Mouse (Mus musculus) T-helper 17 cell (primary cell): Measurements from ENCODE around the gene Prdm11.

Experiments
- in situ Hi-C, 2 experiments: fragments of 300-600 bp; cut with MboI, MseI; formaldehyde crosslinking; loops; 1 replicate in 1 of 2; 2 replicates in 1 of 2; pipeline ENCODE4 v1.15.1; 2025; ENCODE audit warnings: high pct_unique_total_duplicates in 2 of 2

Prdm11 gene

DNA sequence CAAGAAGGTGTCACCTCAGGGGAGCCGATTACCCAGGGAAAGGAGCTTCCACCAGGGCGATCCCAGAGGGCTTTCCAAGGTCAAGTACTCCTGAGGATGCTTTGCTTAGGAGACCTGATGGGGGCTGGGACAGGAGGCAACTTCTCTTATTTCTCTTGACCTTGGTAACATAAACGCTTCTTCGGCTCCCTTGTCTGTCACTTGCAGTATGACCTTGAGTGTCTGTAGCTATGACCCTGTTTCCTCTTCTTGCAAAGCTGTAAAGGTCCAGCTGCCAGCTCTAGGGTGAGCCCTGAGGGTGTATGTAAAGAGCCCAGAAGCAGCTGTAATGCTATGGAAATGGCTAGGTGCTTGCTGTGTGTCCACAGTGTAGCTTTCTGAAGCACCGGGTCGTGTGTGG is 1.1 kb upstream of the Prdm11 start:
- in situ Hi-C loops, result loop anchor here in 1 of 2 experiments (10.0 kb wide), 1 partner anchor 142 kb away; no protein-coding TSS in a partner anchor

DNA sequence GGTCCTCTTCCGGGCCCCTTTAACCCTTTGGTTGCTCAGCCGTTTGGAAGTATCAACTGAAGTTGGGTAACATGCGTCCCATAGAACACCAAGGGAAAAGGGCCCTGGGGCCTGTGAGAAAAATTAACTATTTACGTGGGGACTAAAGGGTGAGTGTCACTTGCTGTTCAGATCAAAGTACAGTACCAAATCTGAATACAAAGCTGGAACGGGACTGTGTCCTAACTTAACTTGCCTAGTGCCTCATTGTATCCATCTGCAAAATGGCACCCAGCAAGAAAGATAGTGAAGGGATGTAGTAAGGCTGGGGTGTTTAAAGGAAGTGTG is 505 bp upstream of the Prdm11 start:
- in situ Hi-C loops, result loop anchor here in 1 of 2 experiments (10.0 kb wide), 1 partner anchor 142 kb away; no protein-coding TSS in a partner anchor

DNA sequence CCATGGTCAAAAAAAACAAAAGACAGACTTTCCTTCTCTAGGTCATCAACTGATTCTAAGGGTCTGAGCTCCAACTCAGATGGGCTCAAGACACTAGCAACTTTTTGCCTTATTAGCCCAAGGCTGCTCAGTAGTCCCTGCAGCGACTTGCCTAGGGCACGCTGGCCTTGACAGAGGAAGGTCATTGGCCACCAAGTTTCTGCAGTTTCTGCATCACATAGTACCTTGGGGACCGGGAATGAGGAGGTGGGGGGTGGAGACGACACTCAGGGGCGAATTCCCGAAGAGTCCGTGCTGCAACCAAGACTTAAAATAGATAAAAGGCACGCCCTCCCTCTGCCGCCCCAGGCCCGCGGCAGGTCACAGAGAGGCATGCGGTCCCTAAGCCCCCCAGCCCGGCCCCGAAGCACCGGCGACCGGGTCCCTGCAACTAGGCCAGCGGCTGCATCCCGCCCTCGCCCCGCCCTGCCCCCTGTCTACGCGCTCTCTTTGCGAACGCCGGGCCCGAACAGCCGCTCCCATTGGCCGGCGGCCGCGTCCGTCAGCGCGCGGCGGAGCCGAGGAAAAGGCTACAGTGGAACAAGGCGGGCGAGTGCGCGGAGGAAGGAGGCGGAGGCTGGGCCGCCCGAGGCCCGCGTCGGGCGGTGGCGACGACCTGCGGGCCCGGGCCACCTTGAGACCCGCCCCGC is 694 bp downstream of the Prdm11 start:
- in situ Hi-C loops, result loop anchor here in 1 of 2 experiments (10.0 kb wide), 1 partner anchor 140 kb away; no protein-coding TSS in a partner anchor

DNA sequence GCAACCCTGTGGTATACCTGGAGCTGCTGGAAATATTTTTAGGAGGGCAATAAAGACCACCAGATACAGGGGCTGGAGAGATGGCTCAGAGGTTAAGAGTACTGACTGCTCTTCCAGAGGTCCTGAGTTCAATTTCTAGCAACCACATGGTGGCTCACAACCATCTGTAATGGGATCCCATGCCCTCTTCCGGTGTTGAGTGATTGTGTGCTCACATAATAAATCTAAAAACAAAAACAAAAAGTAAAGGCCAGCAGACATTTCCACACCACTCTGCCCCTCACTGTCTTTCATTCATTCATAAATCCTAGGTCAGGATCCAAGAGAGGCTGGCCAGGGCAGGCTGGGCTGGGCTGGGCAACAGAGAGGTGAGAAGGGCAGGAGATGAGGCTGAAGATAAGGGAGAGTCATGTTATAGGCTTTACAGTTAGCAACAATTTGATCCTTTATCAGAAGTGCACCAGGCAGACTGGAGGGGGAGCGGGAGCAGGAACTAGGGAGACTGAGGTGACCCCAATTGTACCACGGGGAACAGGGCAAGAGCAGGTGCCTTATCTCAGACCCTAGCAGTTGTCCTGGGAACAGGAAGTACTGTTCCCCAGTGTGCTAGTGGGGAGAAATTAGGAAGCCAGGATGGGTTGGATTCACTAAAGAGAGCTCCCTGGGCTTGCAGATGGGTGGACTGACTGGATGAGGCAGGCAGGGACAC is 2.4 kb downstream of the Prdm11 start:
- in situ Hi-C loops, result loop anchor here in 1 of 2 experiments (10.0 kb wide), 1 partner anchor 139 kb away; no protein-coding TSS in a partner anchor

DNA sequence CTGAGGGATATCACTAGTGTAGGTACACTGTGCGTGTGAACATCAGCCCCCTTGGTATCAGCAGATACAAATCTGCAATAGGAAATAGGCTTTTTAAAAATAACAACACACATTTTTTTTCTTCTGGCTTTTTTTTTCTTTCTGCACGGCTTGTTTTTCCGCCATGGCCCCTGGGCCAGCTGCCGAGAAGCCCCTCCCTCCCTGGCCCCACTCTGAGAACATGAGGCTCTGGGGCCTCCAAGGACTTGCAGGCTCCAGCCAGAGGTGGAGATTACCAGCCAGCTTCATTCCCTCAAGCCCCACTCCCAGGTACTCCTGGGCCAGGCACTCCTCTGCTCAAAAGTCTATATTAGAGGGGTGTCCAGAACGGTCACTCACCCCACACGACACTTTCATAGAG is 4.5 kb downstream of the Prdm11 start:
- in situ Hi-C loops, result loop anchor here in 1 of 2 experiments (10.0 kb wide), 1 partner anchor 137 kb away; no protein-coding TSS in a partner anchor

DNA sequence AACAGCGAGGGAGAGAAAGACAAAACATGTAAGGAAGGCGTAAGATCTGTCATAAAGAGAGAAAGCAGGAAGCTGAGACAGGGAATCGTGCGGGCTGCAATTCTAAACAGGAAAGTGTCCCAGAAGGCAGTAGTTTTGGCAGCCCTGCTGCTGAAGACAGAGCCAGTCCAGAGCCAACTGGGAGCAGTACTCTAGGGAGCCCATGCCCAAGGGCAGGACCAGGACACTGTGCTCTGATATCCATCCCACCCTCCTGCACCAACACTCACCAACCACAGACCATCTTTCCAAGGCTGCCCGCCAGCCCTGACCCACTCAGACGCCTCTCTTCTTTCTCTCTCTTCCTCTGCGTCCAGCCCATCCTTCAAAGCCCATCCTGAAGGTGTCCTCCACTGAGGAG is 5.1 kb downstream of the Prdm11 start:
- in situ Hi-C loops, result loop anchor here in 1 of 2 experiments (10.0 kb wide), 1 partner anchor 136 kb away; no protein-coding TSS in a partner anchor

DNA sequence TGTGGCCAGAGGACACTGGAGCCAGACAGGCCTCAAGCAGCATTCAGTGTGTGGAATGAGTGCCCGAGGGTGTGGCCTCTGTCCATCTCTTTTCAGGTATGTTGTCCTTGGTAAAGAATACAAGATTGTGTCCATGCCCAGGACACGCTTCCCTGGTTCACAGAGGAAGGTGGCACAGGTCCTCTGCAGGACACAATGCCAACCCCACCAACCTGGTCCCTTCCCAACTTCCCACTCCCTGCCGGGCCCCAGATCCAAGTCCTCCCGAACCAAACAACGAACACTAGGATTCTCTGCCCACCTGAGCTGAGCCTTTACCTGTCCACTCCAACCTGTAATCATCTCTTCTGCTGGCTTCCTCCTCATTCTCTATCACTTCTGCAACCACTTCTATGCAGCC is 6.3 kb downstream of the Prdm11 start:
- in situ Hi-C loops, result loop anchor here in 1 of 2 experiments (10.0 kb wide), 1 partner anchor 135 kb away; no protein-coding TSS in a partner anchor

DNA sequence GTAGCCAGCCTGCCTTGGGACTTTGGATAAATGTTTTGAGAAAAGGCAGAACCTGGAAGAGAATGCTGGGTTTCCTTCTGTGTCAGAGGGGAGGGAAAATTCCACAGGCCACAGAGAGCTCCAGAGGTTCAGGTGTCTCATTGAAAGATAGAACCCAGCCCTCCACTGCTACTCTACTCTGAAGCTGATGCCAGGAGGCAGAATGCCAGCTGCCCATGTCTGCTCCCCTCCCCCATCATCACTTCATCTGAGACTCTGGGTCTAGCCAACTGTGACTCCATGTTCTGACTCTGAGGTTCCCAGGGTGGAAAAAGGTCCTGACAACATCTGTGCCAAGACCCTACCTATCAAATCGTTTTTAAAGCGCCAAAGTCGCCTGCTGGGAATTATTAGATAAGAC is 6.9 kb downstream of the Prdm11 start:
- in situ Hi-C loops, result no loop called here

DNA sequence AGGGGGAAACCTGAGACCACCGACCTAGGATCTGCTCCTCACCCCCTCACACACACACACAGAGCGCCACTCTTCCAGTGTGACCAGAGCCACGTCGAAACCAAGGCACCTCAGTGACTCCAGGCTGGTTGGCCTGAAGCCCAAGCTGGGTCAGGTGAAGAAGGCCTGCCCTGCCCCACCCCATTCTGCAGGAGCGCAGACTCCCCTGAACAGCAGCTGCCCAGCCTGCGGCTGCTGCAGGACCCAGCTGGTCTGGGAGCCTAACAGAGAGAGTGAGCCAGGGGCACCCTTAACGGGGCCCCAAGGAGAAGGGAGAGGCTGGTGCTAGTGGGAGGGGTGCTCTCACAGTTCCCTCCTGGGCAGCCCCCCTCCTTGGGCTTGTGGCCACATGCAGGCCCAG is 10.3 kb downstream of the Prdm11 start:
- in situ Hi-C loops, result no loop called here

DNA sequence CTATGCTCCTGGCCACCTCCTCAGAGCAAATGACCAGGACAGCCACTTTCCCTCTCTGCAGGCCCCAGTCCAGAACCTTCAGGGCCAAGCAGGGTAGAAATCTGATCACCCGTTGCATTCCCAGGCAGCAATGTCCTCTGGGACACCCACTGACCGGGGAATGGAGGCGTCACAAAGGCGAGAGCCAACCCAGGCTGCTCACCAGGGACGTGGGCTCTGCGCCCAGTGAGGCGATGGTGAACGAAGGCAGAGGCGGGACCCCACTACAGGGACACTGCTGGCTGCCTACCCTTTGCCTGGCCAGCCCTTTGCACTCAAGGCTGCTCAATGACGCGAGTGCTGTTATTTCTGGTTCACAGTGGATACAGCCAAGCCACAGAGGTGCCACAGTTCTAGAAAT is 13.3 kb downstream of the Prdm11 start:
- in situ Hi-C loops, result no loop called here

DNA sequence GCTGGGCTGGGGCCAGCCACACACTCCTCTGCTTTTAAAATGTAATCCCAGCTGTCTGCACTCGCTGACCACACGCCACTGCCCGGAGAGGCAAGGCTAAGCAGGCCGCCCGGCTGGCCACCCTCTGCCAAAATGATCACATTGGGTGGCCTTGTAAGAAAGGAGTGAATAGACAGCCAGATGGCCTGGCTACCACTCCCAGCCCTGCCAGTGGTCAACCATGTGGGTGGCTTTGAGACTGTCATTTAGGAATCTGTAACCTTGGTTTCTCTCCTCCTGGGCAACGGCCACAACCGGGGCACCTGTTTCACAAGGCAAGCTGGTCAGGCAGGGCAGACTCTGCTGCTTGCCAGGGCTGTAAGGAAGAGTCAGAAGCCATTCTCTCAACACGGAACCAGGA is 13.9 kb downstream of the Prdm11 start:
- in situ Hi-C loops, result no loop called here

DNA sequence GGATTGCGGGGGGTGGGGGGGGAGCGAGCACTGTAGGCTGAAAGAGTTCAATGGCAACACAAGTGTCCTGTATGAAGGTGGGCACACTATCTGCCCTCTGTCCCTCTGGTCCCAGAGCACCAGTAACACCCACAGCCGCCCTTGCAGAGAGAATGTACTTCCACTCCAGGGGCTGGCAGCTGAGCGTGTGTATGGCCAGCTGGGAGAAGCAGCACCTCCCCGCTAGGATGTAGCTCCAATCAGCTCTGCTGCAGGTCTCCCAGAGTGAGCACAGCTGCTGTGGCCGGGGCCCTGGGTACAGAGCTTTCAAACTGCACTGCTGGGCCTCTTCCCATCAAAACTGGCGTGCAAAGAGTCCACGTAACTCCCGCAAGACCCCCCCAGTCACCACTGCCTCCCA is 14.9 kb downstream of the Prdm11 start:
- in situ Hi-C loops, result no loop called here

DNA sequence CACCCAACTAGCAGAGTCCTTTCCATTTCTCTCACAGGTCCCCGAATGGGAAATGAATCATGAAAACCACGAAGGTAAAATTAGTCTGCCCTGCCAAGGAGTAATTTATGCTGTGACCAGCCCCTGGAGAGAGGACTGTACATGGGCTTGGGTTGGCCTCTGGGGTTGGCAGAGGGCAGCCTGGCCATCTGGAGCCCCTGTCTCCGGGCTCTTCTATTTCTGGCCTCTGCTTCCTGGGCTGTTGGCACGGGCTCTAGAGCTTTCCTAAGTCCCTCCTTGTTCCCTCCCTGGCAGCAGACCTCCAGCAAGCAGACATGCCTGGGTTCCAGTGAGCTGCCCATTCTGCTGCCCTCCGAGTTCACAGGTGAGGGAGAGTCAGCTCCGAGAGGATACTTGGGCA is 15.9 kb downstream of the Prdm11 start:
- in situ Hi-C loops, result no loop called here

DNA sequence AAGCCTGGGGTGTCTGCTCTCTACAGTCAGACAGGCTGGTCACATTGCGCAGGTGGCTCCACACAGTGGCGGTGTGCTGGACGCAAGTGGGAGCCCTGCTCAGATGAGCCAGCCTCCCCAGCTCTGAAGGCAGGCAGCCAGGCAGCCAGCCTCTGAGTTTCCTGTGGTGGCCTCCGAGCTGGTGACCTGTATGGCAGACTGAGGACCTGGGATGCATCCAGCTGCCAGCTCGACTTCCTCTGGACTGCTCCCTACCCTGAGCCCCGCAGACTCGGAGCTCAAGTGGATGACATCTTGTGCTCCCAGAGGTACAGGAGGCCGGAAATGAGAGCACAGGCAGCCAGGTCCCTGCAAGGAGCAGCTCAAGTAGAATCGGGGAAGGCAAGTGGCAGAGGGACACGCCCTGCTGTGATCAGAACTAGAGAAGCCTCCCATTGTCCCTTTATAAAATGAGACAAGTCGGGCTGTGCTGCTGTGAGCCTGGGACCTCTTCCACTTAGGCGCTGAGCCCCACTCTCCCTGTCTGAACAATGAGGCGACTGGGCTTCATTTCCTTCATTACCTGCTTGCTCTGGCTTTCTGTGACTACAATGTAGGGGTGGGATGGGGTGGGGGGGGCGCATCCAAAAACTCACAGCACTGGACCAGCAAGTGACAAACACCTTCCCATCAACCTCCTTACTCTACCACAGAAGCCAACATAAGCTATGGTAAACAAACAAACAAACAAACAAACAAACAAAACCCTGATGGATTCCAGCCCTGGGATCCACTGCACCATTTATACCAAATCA is 16.5 kb downstream of the Prdm11 start:
- in situ Hi-C loops, result no loop called here

DNA sequence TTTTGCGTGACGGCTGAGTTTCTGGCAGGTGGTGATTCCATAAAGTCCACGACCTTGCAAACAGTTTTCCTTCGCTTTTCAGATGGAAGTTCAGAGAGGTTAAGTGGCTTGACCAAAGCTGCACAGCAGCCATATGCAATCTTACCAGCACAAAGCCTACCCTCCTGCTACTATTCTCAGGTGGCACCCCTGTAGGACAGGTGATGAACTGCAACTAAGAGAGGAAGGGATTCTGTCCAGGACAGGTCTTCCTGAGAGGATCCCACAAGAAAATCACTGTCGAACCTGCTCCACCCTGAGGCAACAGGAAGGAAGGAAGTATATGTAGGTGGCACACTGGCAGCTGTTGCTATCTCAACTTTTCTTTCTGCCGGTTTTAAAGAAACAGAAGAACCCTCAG is 17.1 kb downstream of the Prdm11 start:
- in situ Hi-C loops, result no loop called here

DNA sequence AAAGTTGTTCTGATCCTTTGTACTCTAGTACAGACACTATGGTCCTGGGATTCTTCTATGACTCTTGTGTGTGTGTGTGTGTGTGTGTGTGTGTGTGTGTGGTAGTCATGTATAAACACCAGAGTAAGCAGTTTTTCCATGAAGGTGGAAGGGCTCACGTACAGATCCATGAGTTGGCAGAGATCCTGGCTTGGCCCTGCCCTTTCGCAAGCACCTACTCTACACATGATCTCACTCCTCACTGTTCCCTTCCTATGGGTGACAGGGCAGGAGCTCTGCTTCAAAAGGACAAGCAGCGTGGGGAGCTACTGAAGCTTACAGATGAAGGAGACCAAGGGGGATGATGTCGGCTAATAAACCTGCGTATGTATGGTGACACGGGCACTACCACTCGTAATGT is 18.3 kb downstream of the Prdm11 start:
- in situ Hi-C loops, result no loop called here

DNA sequence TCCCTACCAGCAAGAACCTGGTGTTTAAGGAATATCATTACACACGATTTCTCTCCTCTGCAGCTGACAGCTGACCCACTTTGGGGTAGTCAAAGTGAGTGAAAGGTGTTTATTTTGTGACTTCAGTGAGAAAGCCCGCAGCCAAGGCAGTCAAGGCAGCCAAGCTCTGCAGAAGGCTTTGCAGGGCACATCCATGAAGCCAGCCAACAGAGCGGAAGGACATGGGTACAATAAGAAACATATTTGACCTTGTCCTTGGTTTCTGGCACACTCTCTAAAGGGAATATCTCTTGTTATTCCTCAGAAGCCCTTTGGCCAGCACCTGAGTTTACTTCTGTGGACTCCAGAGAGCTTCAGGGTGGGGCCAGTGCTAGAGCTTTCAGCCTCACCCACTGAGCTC is 21.5 kb downstream of the Prdm11 start:
- in situ Hi-C loops, result loop anchor here in 1 of 2 experiments (25.0 kb wide), 1 partner anchor 1487 kb away; the partner anchor contains the start of gene Ckap5

DNA sequence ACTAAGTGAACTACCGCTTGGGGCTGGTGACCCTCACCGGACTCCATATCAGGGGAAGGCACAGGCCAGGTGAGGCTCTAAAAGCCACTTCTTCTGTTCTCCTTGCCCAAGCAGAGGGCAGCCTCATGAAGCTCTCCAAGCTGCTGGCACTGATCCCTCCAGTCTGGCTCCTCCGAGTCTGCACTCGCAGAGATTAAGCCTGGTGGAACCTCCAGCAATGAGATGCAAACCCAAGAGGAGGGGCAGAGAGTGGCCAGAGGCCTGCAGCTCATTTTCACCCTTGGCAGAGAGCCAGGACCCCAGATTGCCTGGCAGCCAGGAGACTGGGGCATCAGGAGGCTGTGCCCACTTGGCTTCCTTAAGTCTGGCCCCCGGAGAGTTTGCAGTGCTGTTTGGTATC is 27.1 kb downstream of the Prdm11 start:
- in situ Hi-C loops, result loop anchor here in 1 of 2 experiments (25.0 kb wide), 1 partner anchor 1482 kb away; the partner anchor contains the start of gene Ckap5

DNA sequence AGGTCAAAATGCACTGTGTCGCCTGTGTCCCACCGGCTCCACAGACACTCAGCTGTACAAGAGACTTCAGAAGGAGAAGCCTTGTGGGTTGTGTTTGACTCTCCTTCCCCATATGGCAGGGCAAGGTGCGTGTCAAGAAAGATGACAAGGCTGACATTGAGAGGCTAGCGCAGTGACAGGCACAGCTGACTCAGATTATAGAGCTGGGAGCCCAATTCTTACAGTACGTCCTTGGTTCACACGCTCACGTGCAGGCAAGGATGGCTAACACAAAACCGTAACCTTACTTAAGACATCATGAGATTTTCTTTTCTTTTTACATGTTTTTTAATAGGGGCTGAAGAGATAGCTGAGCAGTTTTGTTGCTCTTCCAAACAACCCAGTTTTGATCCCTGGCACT is 28.8 kb downstream of the Prdm11 start:
- in situ Hi-C loops, result loop anchor here in 1 of 2 experiments (25.0 kb wide), 1 partner anchor 1480 kb away; the partner anchor contains the start of gene Ckap5

DNA sequence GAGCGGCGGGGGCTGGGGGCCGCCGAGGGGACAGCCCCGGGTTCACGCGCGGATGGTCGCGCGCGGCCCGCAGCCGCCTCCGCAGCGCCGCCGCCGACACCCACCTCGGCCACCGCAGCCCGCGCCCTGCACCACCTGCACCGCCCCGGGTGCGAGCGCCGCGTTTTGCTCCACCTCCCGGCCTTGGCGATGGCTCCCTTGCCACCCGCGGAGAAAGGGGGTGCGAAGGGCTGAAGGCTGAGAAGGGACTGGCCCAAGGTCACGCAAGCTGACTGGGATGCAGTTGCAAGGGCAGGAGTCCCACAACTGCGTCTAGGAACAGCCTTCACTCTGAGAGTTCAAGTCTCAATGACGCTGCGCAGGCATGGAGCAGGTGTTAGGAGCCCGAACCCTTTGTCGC is 30.9 kb downstream of the Prdm11 start:
- in situ Hi-C loops, result loop anchor here in 1 of 2 experiments (25.0 kb wide), 1 partner anchor 1478 kb away; the partner anchor contains the start of gene Ckap5

DNA sequence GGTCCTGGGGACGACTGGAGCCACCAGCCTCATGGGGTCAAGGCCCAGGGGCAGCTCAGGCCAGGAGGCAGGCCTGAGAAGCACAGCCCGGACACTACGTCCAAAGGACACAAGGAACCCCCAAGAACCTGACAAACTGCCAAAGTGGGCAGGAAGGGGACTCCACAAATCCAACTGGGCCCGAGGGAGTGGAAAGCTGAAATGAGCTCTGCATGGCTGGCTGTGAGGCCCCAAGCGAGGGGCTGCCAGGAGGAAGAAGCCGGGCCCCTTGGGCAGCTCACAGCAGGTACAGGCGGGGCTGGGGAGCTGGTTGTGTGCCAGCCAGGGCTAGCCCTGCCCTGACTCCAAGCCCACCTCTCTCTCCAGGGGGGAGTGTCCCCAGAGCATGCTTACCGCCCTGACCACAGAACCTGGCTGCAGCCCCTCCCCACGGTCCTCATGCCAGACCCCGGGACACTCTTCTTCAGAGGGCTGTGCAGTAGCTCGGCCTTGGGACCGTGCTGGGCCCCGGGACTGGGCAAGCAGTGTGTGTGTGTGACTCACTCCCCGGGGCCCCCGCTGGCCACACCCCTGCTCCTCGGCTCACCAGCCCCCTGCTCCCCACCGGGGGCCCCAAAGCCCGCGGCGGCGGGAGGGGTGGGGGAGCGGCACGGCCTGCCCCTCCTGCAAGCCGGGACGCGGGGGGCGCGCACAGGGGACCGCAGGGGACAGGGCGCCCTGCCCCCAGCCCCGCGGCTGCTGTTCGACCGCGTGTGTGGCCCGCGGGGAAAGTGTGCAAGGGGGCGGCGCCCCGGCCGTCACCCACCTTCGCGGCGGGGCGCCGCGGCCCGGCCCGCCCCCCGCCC is 31.7 kb downstream of the Prdm11 start:
- in situ Hi-C loops, result loop anchor here in 1 of 2 experiments (25.0 kb wide), 1 partner anchor 1477 kb away; the partner anchor contains the start of gene Ckap5
